Mouse (Mus musculus) erythroblast, adult 5-6 weeks (primary cell): ENCODE data around the gene Macrod2. TPM values are rescaled to one million over a fixed set of nuclear protein-coding genes. Genes with fewer than 3 reads are reported as not detected.

Experiments used
- ATAC-seq: replicated peaks from 2 replicates; pipeline ENCODE4 v1.8.0; 2016; ENCODE audit warnings: moderate number of reproducible peaks, mild to moderate bottlenecking, moderate TSS enrichment, inconsistent platforms; ENCODE audit not compliant: poor library complexity, low FRiP score, severe bottlenecking
- total RNA-seq, 2 experiments: library from RNA; stranded (forward) in 1 of 2; stranded (reverse) in 1 of 2; fragments of 150-400 nt in 1 of 2; fragments of 200-764, 138-1000 nt in 1 of 2; gene quantifications; 2 replicates each; pipeline versions ENCODE4 v1.2.3 to v1.2.4; 2015 to 2017; ENCODE audit warnings: low replicate concordance in 2 of 2

Gene Macrod2
- total RNA-seq, 2 experiments from 2014 or later, result 2.8 TPM; not detected in 1

- ATAC-seq, result no peak
Observed at GRCm38 (mm10) chr2:141844408-141845175, 1449.5 kb downstream of the Macrod2 start.

GRCm38 (mm10) chr2:141859220-141859619 lies 1464.1 kb downstream of the Macrod2 start:
- ATAC-seq, result no peak

- no peak for ATAC-seq
Observed at GRCm38 (mm10) chr2:141861679-141862268, 1466.7 kb downstream of the Macrod2 start.

DNA sequence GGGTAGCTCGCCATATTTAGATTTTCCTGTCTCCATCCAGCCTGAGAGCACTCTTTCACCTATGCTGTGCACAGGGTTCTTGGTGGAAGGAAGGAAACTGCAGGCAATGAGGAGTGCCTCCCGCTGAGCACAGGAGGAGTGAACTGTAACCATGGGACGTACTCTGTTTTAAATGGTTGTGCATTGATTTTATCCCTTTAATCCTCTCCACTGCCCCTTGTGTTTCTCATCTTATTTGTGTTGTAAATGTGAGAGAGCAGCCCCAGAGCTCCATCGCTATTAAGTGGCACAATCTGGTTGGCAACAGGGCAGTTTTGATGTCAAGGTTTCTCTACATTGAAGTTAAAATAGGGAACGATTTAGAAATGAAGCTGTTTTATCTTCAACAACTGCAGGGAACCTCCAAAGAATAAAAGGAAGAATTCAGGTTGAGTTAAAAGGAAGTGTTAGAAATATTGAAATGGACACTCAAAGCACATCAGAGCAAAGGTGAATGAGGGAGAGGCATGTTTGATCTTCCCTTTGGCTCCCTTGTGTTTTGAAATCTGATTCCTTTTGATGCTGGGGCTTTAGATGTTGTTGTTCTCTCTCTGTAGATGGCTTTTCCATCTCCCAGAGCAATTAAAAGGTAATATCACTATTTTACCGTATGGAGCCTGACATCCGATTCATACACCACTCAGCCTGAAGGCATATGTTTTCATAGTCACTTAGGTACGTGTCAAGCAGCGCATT lies 1467.6 kb downstream of the Macrod2 start:
- ATAC-seq, result no peak

DNA sequence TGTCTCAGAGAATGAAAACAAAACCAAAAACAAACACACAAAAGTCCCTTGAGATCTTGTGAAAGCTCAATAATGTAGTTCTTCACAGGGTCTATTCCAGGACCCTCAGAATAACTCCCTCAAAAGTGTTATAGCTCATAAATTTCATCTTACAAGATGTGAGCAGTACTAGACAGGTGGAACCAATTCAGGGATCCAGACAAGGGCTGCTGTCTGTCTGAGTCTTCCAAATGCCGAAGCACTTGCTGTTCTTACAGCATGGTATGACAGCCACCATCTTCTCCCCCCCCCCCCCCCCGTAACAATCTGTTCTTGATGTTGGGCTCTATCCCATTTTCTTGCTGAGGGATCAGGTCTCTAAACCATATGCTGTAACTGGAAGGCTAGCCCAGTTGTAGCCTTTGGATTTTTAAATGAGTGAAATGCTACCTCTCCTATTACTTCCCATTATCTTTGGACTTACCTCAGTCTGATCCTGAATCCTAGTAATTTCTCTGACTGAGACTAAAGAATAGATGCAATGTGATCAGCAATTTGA lies 1468.6 kb downstream of the Macrod2 start:
- ATAC-seq, result no peak

- no peak for ATAC-seq
Observed at GRCm38 (mm10) chr2:141870930-141871329, 1475.8 kb downstream of the Macrod2 start.

GRCm38 (mm10) chr2:141876155-141876851 lies 1481.2 kb downstream of the Macrod2 start:
- ATAC-seq, result no peak

- no peak for ATAC-seq
Observed at GRCm38 (mm10) chr2:141876958-141877357, 1481.8 kb downstream of the Macrod2 start.

- ATAC-seq, result no peak
Observed at GRCm38 (mm10) chr2:141878473-141878872, 1483.4 kb downstream of the Macrod2 start.

DNA sequence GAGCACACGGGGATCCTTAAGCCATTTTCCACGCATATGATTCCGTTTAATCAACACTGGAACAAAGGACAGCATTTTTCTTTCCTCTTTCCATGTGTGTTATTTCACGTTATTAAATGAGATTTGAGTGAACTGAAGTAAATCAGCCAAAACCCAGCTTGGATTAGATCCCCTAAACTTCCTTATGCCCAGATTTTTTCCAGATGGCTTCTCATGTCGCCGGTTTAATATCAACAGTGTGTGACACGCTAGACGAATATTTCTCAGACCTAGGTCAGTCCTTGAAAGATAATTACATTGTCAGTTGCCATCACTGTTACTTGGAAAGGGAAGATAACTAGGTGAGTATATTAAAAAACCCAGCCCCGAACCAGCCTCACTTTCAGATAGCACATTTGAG lies 1484.6 kb downstream of the Macrod2 start:
- ATAC-seq, result no peak

- ATAC-seq, result no peak
Observed at GRCm38 (mm10) chr2:141886694-141887474, 1491.8 kb downstream of the Macrod2 start.

GRCm38 (mm10) chr2:141889497-141889896 lies 1494.4 kb downstream of the Macrod2 start:
- ATAC-seq, result no peak

DNA sequence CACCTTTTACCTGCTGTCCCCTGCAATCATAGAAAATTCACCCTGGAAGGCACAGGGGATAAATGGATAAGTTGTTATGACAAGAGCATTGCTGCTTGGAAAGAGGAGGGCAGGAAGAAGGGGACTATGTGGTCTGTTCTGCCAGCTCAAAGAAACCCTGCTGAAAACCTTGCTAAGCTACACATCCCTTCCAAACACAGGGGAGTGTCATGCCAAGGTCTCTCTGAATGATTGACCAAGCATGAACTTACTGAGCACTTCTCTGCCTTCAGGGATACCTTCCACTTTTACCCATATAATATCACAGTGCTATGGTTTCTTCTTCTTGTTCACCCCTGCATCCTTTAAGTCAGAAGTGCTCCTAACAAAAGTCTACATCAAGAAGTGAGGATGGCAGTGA lies 1502.8 kb downstream of the Macrod2 start:
- no peak for ATAC-seq

GRCm38 (mm10) chr2:141911831-141912447 lies 1516.8 kb downstream of the Macrod2 start:
- ATAC-seq, result no peak

GRCm38 (mm10) chr2:141913486-141913885 lies 1518.4 kb downstream of the Macrod2 start:
- no peak for ATAC-seq

DNA sequence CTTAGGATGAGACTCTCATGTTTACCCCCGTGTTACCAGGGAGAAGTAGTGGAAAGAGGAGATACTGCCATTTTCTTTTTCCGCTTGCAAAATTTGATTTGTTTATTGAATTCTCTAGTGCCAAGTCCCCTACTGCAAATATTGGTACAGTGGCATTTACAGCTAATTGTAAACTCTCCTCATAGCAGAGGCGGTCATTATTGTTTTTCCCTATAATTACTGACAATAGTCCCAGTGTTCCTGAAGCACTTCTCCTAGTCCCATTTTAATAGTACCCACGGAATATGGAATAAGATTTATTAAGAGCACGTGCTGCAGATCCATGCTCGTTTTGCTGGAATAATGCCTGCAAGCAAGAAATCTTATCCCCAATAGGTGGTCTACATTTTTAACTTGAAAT lies 1518.8 kb downstream of the Macrod2 start:
- no peak for ATAC-seq

GRCm38 (mm10) chr2:141920377-141920992 lies 1525.4 kb downstream of the Macrod2 start:
- no peak for ATAC-seq

- ATAC-seq, result no peak
Observed at GRCm38 (mm10) chr2:141935130-141935529, 1540.0 kb downstream of the Macrod2 start.
